Mouse (Mus musculus) erythroblast, adult 5-6 weeks (primary cell): ENCODE results near the gene Dcakd. TPM values are rescaled to one million over a fixed set of nuclear protein-coding genes. Genes with fewer than 3 reads are reported as not detected.
"Not testable (repeated sequence)": the region's sequence is repeated elsewhere in the genome, so short reads cannot be mapped to it uniquely, and the experiment has no call there.

Experiments
- ATAC-seq: replicated peaks from 2 replicates; pipeline ENCODE4 v1.8.0; 2016; ENCODE audit warnings: moderate number of reproducible peaks, mild to moderate bottlenecking, moderate TSS enrichment, inconsistent platforms; ENCODE audit not compliant: poor library complexity, low FRiP score, severe bottlenecking
- total RNA-seq, 2 experiments: library from RNA; stranded (forward) in 1 of 2; stranded (reverse) in 1 of 2; fragments of 150-400 nt in 1 of 2; fragments of 200-764, 138-1000 nt in 1 of 2; gene quantifications; 2 replicates each; pipeline versions ENCODE4 v1.2.3 to v1.2.4; 2015 to 2017; ENCODE audit warnings: low replicate concordance in 2 of 2

Gene Dcakd
- total RNA-seq, 2 experiments from 2014 or later: 16.3 to 26.4 TPM

GRCm38 (mm10) chr11:102989641-102990151 is 38.4 kb downstream of the Dcakd start:
- no peak for ATAC-seq

- ATAC-seq: no peak
Observed at GRCm38 (mm10) chr11:102985160-102985559, 43.0 kb downstream of the Dcakd start.

GRCm38 (mm10) chr11:102984615-102985014 is 43.5 kb downstream of the Dcakd start:
- no peak for ATAC-seq

GRCm38 (mm10) chr11:102984086-102984485 is 44.0 kb downstream of the Dcakd start:
- no peak for ATAC-seq

GRCm38 (mm10) chr11:102981151-102981890 is 46.8 kb downstream of the Dcakd start:
- ATAC-seq: no peak

GRCm38 (mm10) chr11:102978052-102978666 is 50.0 kb downstream of the Dcakd start:
- ATAC-seq: no peak

- not testable (repeated sequence) for ATAC-seq
Observed at GRCm38 (mm10) chr11:102975966-102976365, 52.2 kb downstream of the Dcakd start.

GRCm38 (mm10) chr11:102972326-102972725 is 55.8 kb downstream of the Dcakd start:
- ATAC-seq: no peak

GRCm38 (mm10) chr11:102971604-102972003 is 56.5 kb downstream of the Dcakd start:
- no peak for ATAC-seq

- ATAC-seq: no peak
Observed at GRCm38 (mm10) chr11:102964547-102965091, 63.5 kb downstream of the Dcakd start.

- ATAC-seq: no peak
Observed at GRCm38 (mm10) chr11:102963855-102964546, 64.1 kb downstream of the Dcakd start.

- no peak for ATAC-seq
Observed at GRCm38 (mm10) chr11:102963246-102963854, 64.8 kb downstream of the Dcakd start.

GRCm38 (mm10) chr11:102962861-102963245 is 65.3 kb downstream of the Dcakd start:
- no peak for ATAC-seq

- ATAC-seq: no peak
Observed at GRCm38 (mm10) chr11:102961082-102961481, 67.1 kb downstream of the Dcakd start.

GRCm38 (mm10) chr11:102958870-102959269 is 69.3 kb downstream of the Dcakd start:
- no peak for ATAC-seq

- no peak for ATAC-seq
Observed at GRCm38 (mm10) chr11:102958431-102958830, 69.7 kb downstream of the Dcakd start.

- ATAC-seq: no peak
Observed at GRCm38 (mm10) chr11:102957692-102958091, 70.4 kb downstream of the Dcakd start.

GRCm38 (mm10) chr11:102956962-102957614 is 71.0 kb downstream of the Dcakd start:
- ATAC-seq: no peak

- no peak for ATAC-seq
Observed at GRCm38 (mm10) chr11:102952922-102953321, 75.2 kb downstream of the Dcakd start.
